Mouse (Mus musculus): ENCODE measurements around the gene Mlxipl.

GRCm38 (mm10) chr5:135168063-135169062, 78.7 kb downstream of the Mlxipl start, which contains the start of gene Bcl7b:
- peak; percentile 37 for TF ChIP-seq CTCF (IDR thresholded peaks at IDR 0.05)
- peak; percentile 73 for TF ChIP-seq POLR2A (IDR thresholded peaks at IDR 0.05; ENCODE audit: insufficient read depth, low read depth, low read length)
